Mouse (Mus musculus): ENCODE measurements around the gene Ccdc121. TPM values are rescaled to one million over a fixed set of nuclear protein-coding genes. Genes with fewer than 3 reads are reported as not detected.

The Ccdc121 gene
- not detected in 2 replicates for total RNA-seq (2017)

DNA sequence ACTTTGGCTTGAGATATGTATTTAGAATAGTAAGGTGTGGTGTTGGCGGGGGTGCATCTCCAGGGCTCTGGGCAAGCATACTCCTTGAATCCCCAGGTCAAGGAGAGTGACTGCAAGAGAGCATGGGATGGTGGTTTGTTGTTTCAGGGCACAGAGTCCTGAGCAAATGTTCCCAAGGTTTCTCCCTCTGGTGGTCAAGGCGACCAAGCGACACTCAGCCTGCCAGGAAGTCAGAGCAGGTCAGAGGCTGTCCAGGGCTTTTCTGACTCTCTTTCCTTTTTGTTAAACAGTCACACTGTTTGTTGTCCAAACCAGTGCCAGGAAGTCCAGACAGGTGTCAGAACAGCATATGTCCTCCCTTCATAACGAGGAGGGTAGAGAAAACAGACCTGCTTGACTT is at the start of gene Ccdc121:
Gene Ccdc121 (minus strand): TSS at position 145 of the 400 bp plus-strand sequence.
- no peak for ATAC-seq (replicated peaks in 1 of 2; ENCODE audit: insufficient read depth in 1 of 2, low FRiP score in 2 of 2, low TSS enrichment in 1 of 2, low read depth in 1 of 2, poor library complexity in 2 of 2, severe bottlenecking in 2 of 2)

DNA sequence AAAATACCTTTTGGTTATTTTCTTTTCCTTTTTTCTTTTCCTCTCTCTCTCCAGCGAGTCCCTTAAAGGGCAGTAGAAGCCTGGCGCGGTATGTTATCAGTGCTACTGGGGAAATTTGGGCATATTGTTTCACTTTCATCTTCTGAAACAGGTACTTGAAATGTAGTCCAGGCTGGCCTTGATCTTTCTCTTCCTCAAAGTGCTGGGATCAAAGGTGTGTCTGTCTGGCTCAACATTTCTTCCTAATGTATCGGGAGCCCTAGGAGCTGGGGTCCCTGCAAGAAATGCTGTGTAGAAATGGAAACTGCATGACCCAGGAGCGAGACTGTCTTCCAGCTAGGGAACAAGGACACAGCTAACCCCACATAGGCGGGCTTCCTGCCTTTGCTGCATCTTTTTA is 49.1 kb upstream of the Ccdc121 start:
- no peak for ATAC-seq (replicated peaks in 1 of 2; ENCODE audit: insufficient read depth in 1 of 2, low FRiP score in 2 of 2, low TSS enrichment in 1 of 2, low read depth in 1 of 2, poor library complexity in 2 of 2, severe bottlenecking in 2 of 2)

DNA sequence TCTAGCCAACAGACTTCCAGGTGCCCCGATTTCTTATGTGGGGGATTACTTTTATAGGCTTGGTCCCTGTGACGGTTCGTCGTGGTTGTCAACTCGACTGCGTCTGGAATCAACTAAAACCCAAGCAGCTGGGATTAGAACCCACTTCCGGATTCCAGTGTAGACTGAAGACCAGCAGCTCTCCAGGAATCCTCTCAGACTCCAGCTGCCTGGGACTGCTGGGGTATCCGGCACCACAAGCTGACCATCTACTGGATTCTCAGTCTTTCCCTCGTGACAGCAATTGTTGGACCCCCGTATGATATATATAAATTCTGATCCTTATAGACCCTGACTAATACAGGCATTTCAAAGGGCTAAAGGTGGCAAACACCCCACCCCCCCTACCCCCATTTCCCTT is 48.4 kb upstream of the Ccdc121 start:
- ATAC-seq (replicated peaks in 1 of 2; ENCODE audit: insufficient read depth in 1 of 2, low FRiP score in 2 of 2, low TSS enrichment in 1 of 2, low read depth in 1 of 2, poor library complexity in 2 of 2, severe bottlenecking in 2 of 2), result no peak

DNA sequence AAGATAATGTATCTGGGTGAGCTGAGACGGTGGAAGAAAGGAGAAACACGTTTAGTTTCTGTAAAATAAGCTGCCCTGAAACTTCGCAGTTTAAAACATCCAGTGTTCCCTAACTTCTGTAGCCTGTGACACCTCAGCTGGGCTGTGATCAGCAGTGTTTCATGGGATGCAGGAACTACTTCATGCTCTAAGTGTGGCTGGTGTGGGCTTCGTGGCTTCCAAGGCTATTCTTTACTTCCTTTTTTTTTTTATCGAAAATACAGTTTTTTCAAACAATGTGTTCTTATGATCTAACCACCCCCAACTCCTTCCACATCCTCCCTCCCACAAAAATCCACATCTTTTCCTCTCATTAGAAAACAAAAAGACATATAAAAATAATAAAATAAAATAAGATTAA is 44.2 kb upstream of the Ccdc121 start:
- peak; percentile 49 to 57; a peak in 2 of 4 replicates for ATAC-seq (replicated peaks in 1 of 2; ENCODE audit: insufficient read depth in 1 of 2, low FRiP score in 2 of 2, low TSS enrichment in 1 of 2, low read depth in 1 of 2, poor library complexity in 2 of 2, severe bottlenecking in 2 of 2)

DNA sequence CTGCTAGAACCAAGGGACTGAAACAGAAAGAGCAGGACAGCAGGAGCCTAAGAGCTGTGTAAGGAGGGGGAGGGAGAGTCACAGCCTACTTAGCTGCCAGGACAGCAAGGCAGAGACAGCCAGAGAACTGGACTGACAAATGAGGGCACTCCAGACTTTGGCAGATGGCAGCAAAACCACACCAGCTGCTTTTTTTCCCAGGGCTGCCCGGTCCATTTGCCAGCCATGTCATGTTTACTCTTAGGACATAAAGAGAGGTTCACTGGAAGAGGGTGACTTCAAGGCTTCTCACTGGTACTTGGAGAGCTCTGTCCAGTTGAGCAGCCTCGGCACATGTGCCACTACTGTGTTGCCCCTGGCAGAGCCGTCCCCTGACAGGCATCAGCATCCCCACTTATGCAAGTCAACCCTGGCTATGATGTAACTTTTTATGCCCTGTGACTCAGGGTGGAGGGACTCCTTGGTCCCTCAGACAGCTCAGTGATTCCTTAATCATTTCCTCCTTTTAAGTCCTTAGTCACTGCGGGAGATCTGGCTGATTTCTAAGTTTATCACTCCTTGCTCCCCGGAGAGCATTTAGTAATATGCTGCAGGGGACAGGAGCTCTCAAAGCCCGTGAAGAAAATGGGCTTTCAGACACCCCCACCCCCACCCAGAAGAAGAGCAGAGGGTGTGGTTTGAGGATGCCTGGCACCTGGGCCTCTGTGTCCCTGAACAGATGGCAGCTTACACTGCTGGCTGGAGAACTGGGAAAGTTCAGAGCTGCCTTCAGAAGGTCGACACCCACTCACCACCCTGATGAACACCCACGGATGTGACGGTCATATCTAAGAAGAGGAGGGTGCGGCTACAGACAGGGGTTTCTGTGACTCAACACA is 41.5 kb upstream of the Ccdc121 start:
- peak; percentile 62 to 81 for ATAC-seq (replicated peaks in 1 of 2; ENCODE audit: insufficient read depth in 1 of 2, low FRiP score in 2 of 2, low TSS enrichment in 1 of 2, low read depth in 1 of 2, poor library complexity in 2 of 2, severe bottlenecking in 2 of 2)

DNA sequence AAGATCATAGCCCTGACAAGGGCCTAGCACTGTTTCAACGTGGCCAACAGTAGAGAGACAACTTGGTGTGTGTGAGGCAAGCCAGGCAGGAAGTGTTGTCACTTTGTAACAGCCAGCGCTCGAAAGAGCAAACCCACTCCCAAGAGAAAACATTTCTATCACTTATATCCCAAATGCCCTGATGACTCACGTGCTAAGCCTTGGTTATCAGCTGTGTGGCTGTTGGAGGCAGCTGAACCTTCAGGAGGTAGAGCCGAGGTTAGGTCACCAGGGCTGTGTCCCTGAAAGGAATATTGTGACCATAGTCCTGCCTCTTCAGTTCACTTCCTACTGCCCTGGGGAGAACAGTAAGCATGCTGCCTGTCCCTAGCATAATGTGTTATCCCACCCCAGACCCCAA is 39.6 kb upstream of the Ccdc121 start:
- no peak for ATAC-seq (replicated peaks in 1 of 2; ENCODE audit: insufficient read depth in 1 of 2, low FRiP score in 2 of 2, low TSS enrichment in 1 of 2, low read depth in 1 of 2, poor library complexity in 2 of 2, severe bottlenecking in 2 of 2)

GRCm38 (mm10) chr1:181549987-181550386 is 38.7 kb upstream of the Ccdc121 start:
- no peak for ATAC-seq (replicated peaks in 1 of 2; ENCODE audit: insufficient read depth in 1 of 2, low FRiP score in 2 of 2, low TSS enrichment in 1 of 2, low read depth in 1 of 2, poor library complexity in 2 of 2, severe bottlenecking in 2 of 2)

DNA sequence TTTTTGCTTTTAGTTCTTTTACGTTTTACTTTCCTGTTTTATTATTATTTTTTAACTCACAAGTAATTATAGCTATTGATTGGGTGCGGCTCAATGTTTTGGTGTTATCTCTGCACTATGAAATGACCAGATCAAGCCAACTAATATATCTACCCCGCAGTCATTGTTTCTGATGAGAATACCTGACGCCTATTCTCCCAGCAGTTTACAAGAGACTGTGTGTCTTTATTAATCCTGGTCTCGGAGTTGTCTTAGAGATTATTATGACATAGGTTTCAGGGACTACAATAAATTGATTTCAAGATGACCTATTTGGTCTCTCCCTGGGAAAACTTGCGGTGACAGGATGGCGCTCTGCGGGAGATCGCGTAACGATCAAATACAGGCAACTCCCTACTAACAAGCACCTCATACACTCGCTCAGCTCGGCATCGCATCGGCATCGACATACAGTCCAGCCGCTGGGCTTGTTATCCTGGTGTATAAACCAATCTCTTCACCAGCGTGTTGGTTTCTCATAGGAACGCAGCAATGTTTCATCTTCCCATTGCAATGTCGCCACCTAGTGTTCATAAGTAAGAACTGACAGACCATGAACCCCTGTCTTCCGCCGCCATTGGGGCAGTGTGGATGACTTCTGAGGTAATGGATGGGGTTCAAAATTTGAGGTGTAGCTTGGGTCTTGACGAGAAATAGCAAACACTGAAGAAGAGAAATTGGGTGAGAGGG is 34.0 kb upstream of the Ccdc121 start:
- peak; percentile 74 for ATAC-seq (replicated peaks in 1 of 2; ENCODE audit: insufficient read depth in 1 of 2, low FRiP score in 2 of 2, low TSS enrichment in 1 of 2, low read depth in 1 of 2, poor library complexity in 2 of 2, severe bottlenecking in 2 of 2)

- ATAC-seq (replicated peaks in 1 of 2; ENCODE audit: insufficient read depth in 1 of 2, low FRiP score in 2 of 2, low TSS enrichment in 1 of 2, low read depth in 1 of 2, poor library complexity in 2 of 2, severe bottlenecking in 2 of 2), result no peak
Measured at GRCm38 (mm10) chr1:181543711-181544383, 32.6 kb upstream of the Ccdc121 start.

DNA sequence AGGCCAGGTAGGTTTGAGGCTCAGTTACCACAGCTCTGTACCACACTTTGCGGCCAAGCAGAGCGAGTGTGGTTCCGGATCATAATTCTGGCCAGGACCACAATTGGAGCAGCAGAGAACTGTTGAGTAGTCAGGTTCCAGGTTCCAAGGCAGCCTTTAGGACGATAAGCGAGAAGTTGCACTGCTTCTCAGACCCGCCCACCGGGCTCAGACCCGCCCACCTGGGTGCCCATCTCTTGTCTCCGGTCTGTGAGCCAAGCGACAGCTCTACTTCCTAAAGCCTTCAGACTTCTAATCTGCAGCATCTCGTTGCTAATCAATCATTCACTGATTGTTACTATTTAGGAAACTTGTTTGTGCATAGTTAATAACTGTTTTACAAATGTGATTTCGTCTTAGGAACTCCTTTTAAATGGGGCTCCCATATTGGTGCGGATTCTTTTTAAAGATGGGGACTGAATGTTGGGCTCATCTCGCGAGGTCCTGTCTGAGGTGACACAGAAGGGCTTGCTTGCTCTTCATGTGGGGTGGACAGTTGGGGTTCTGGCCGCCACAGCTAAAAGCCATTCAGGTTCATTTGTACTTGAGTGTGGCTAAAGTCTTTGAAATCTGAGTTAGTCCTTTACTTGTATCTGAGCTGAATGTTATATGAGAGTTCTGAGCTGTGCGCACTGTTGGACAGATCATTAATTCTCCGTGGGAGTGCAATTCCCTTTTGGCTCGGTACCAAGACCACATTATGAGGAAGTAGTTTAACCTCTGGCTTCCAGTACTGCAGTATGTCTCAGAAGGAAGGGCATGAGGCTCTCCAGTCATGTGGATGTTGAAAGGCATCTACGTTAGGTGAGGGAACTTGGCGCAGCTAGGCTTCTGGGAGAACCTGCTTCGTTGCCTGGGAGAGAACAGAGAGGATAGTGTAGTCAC is 28.9 kb upstream of the Ccdc121 start:
- peak; percentile 71 to 82 for ATAC-seq (replicated peaks in 1 of 2; ENCODE audit: insufficient read depth in 1 of 2, low FRiP score in 2 of 2, low TSS enrichment in 1 of 2, low read depth in 1 of 2, poor library complexity in 2 of 2, severe bottlenecking in 2 of 2)

- ATAC-seq (replicated peaks in 1 of 2; ENCODE audit: insufficient read depth in 1 of 2, low FRiP score in 2 of 2, low TSS enrichment in 1 of 2, low read depth in 1 of 2, poor library complexity in 2 of 2, severe bottlenecking in 2 of 2), result no peak
Measured at GRCm38 (mm10) chr1:181537627-181538525, 26.6 kb upstream of the Ccdc121 start.

GRCm38 (mm10) chr1:181535165-181535873 is 24.1 kb upstream of the Ccdc121 start:
- ATAC-seq (replicated peaks in 1 of 2; ENCODE audit: insufficient read depth in 1 of 2, low FRiP score in 2 of 2, low TSS enrichment in 1 of 2, low read depth in 1 of 2, poor library complexity in 2 of 2, severe bottlenecking in 2 of 2), result no peak

DNA sequence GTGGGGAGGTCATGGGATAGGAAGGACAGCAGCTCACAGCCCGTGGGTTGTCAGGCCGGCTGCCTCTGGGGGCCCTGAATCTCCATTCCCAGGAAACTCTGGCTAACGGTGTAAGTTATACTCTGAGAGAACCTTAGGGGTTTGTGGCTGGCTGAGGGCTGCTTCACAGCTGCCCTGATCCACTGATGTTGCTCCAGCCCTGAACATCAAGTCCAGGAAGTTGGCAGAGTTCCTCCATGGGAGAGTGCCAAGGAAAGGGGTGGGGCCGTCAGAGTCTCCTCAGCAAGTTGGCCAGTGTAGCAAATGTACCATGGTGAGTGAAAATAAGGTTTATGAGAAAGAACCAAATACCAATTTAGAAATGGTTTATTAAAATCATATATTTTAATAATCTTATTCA is 18.1 kb upstream of the Ccdc121 start:
- ATAC-seq (replicated peaks in 1 of 2; ENCODE audit: insufficient read depth in 1 of 2, low FRiP score in 2 of 2, low TSS enrichment in 1 of 2, low read depth in 1 of 2, poor library complexity in 2 of 2, severe bottlenecking in 2 of 2), result 0 out of 4 replicates have a peak, but pooled peaks of 1 of the 2 experiments have one; percentile 22

DNA sequence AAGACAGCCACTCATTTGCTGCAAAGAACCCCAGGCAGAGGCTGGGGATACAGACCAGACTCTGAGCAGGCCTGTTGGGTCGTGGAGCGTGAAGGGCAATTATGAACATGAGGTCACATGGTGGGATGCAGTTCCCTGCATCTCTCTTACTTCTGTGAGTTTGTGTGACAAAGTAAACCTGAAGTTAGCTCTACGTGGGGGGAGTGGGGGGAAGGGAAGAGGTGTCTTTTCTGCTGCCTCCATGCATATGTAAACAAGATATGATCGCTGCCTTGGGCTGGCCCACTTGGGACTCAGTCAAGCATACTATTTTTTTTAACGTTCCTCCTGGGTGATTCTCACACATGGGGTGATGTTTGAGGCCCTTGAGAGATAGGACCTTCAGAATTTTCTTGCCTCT is 14.7 kb upstream of the Ccdc121 start:
- ATAC-seq (replicated peaks in 1 of 2; ENCODE audit: insufficient read depth in 1 of 2, low FRiP score in 2 of 2, low TSS enrichment in 1 of 2, low read depth in 1 of 2, poor library complexity in 2 of 2, severe bottlenecking in 2 of 2), result no peak

DNA sequence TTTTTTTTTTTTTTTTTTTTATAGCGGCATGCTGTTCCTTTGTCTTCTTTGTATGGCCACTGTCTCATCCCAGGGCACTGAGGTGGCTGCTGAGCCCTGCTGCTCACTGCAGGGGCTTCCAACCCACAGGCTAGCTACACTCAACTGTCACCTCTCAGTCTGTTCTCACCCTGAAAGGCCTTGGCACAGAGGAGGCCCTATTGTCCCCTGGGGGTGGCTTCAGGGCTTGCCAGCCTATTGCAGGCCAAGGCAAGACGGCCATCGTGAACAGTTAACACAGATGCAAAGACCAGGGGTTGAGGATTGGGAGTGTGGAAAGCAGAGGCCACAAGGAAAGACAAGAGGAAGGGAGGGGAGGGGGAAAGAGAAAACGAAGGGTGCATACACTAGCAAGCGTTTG is 12.6 kb upstream of the Ccdc121 start:
- no peak for ATAC-seq (replicated peaks in 1 of 2; ENCODE audit: insufficient read depth in 1 of 2, low FRiP score in 2 of 2, low TSS enrichment in 1 of 2, low read depth in 1 of 2, poor library complexity in 2 of 2, severe bottlenecking in 2 of 2)
